ENCODE assay signal across 13 mouse cellular contexts in genomic region chr4:24714367-24714766, GRCm38 (mm10).
DNase-seq lines count a peak whose midpoint lies in the region; ATAC-seq and TF ChIP-seq lines count a peak whose summit lies in the region.
"Had no signal": no experiment of that assay in that cellular context is flagged by ENCODE, and none has a peak within 500 bp of the region (broad histone marks: within the 10 kb centered on the region; RNA-seq: fewer than 3 reads in every experiment).

No protein-coding gene starts in this region.

- no peak for ATAC-seq in embryonic facial prominence, embryonic 11.5 days (replicated peaks; ENCODE audit: insufficient number of reproducible peaks, low FRiP score, low TSS enrichment, low read depth)
- ATAC-seq in kidney, postnatal 0 days (replicated peaks; ENCODE audit: low FRiP score, low read depth): no peak
- peak; percentile 74 for ATAC-seq in midbrain, embryonic 15.5 days (replicated peaks)
- ATAC-seq: intestine, embryonic 15.5 days had no signal

- no peaks in the 10 kb centered on the region for H3K27me3 ChIP-seq in embryonic facial prominence, embryonic 11.5 days (ENCODE audit: control insufficient read depth, insufficient read depth, low read length)
- H3K27me3 ChIP-seq in embryonic facial prominence, embryonic 10.5 days (replicated peaks; ENCODE audit: low read depth, poor library complexity, severe bottlenecking): no peaks in the 10 kb centered on the region
- no peaks in the 10 kb centered on the region for H3K27me3 ChIP-seq in kidney, postnatal 0 days (ENCODE audit: insufficient read depth, low read length)
- no peaks in the 10 kb centered on the region for H3K27me3 ChIP-seq in CH12.LX (replicated peaks)
- no peaks in the 10 kb centered on the region for H3K27me3 ChIP-seq in midbrain, embryonic 15.5 days (replicated peaks)
- H3K27me3 ChIP-seq: heart, embryonic 13.5 days; intestine, embryonic 15.5 days; liver, embryonic 13.5 days had no signal

- no peaks in the 10 kb centered on the region for H3K4me1 ChIP-seq in embryonic facial prominence, embryonic 11.5 days (ENCODE audit: control insufficient read depth, insufficient read depth, low read length)
- no peaks in the 10 kb centered on the region for H3K4me1 ChIP-seq in embryonic facial prominence, embryonic 10.5 days
- no peaks in the 10 kb centered on the region for H3K4me1 ChIP-seq in kidney, postnatal 0 days (replicated peaks; ENCODE audit: insufficient read depth, low read length)
- H3K4me1 ChIP-seq in CH12.LX (ENCODE audit: control insufficient read depth in 1 of 2, insufficient read depth in 2 of 2): no peaks in the 10 kb centered on the region
- 0 out of 2 replicates have a peak, but pooled peaks cover 5% of the 10 kb centered on the region for H3K4me1 ChIP-seq in midbrain, embryonic 15.5 days
- H3K4me1 ChIP-seq: heart, embryonic 13.5 days; intestine, embryonic 15.5 days; liver, embryonic 13.5 days had no signal

- H3K9me3 ChIP-seq in embryonic facial prominence, embryonic 11.5 days (replicated peaks; ENCODE audit: control insufficient read depth, low read length): no peaks in the 10 kb centered on the region
- no peaks in the 10 kb centered on the region for H3K9me3 ChIP-seq in embryonic facial prominence, embryonic 10.5 days
- H3K9me3 ChIP-seq in kidney, postnatal 0 days (replicated peaks; ENCODE audit: low read length): no peaks in the 10 kb centered on the region
- no peaks in the 10 kb centered on the region for H3K9me3 ChIP-seq in CH12.LX (replicated peaks; ENCODE audit: low read length)
- H3K9me3 ChIP-seq in midbrain, embryonic 15.5 days: no peaks in the 10 kb centered on the region
- H3K9me3 ChIP-seq: heart, embryonic 13.5 days; intestine, embryonic 15.5 days; liver, embryonic 13.5 days had no signal

- in situ Hi-C loops in CH12.LX (cut with MboI; ENCODE audit: low pct_ligation_motif_present, low pct_unique_long_range_greater_than_20kb, low sequenced_read_pairs): no loop called here

- H3K79me2 ChIP-seq in CH12.LX (replicated peaks; ENCODE audit: control insufficient read depth, extremely low read depth, insufficient read depth, poor library complexity, severe bottlenecking): no peaks in the 10 kb centered on the region

- dilution Hi-C loops in CH12.LX (cut with MboI; ENCODE audit: extremely low pct_ligation_motif_present, extremely low pct_unique_long_range_greater_than_20kb, low sequenced_read_pairs): no loop called here

- H3K4me2 ChIP-seq in embryonic facial prominence, embryonic 11.5 days (ENCODE audit: low read depth, low read length): no peak overlapping the region
- no peak overlapping the region for H3K4me2 ChIP-seq in kidney, postnatal 0 days (ENCODE audit: low read length)
- no peak overlapping the region for H3K4me2 ChIP-seq in CH12.LX (ENCODE audit: insufficient read depth, low read depth, poor library complexity, severe bottlenecking)
- H3K4me2 ChIP-seq in midbrain, embryonic 15.5 days: no peak overlapping the region
- H3K4me2 ChIP-seq: heart, embryonic 13.5 days; intestine, embryonic 15.5 days; liver, embryonic 13.5 days had no signal

- peak; percentile 38 for TF ChIP-seq CTCF in kidney, postnatal 0 days (IDR thresholded peaks at IDR 0.05; ENCODE audit: low read depth)
- TF ChIP-seq CTCF in CH12.LX (conservative IDR thresholded peaks at IDR 0.05 in 1 of 2, IDR thresholded peaks at IDR 0.05 in 1 of 2; ENCODE audit: low read depth in 2 of 2, low read length in 2 of 2): peak in 1 of 2 experiments; percentile 62; a peak in 2 of 4 replicates

- no peak overlapping the region for H3K9ac ChIP-seq in embryonic facial prominence, embryonic 11.5 days (replicated peaks; ENCODE audit: low read length)
- no peak overlapping the region for H3K9ac ChIP-seq in kidney, postnatal 0 days (ENCODE audit: low read depth, low read length)
- H3K9ac ChIP-seq in CH12.LX (ENCODE audit: insufficient read depth, low read depth): no peak overlapping the region
- no peak overlapping the region for H3K9ac ChIP-seq in midbrain, embryonic 15.5 days
- H3K9ac ChIP-seq: heart, embryonic 13.5 days; intestine, embryonic 15.5 days; liver, embryonic 13.5 days had no signal

- peak; percentile 64 for TF ChIP-seq RAD21 in CH12.LX (IDR thresholded peaks at IDR 0.05; ENCODE audit: low read depth, low read length)

- TF ChIP-seq POLR2A in CH12.LX (IDR thresholded peaks at IDR 0.05; ENCODE audit: low read depth, low read length): no peak

- TF ChIP-seq EP300 in CH12.LX (IDR thresholded peaks at IDR 0.05; ENCODE audit: low read length): no peak

- peak; percentile 38 for DNase-seq in embryonic facial prominence, embryonic 11.5 days (ENCODE audit: low spot score)
- DNase-seq in embryonic facial prominence, embryonic 10.5 days (ENCODE audit: low spot score): no peak
- no peak for DNase-seq in kidney, postnatal 0 days (ENCODE audit: low spot score)
- DNase-seq in kidney, adult 18-20 months: no peak
- DNase-seq in CH12.LX (ENCODE audit: extremely low read depth): peak; percentile 20
- no peak for DNase-seq in adrenal gland, postnatal 4 days (ENCODE audit: low spot score in 2 of 2)
- no peak for DNase-seq in cerebellum, adult 8-10 months
- DNase-seq: adrenal gland, adult 2 months; gastrocnemius, postnatal 10 days; liver, embryonic 13.5 days had no signal

- H3K27ac ChIP-seq in embryonic facial prominence, embryonic 11.5 days (replicated peaks; ENCODE audit: low read depth, low read length): no peak overlapping the region
- H3K27ac ChIP-seq in embryonic facial prominence, embryonic 10.5 days (replicated peaks): no peak overlapping the region
- H3K27ac ChIP-seq in kidney, postnatal 0 days: no peak overlapping the region
- no peak overlapping the region for H3K27ac ChIP-seq in CH12.LX (ENCODE audit: insufficient read depth, low read depth)
- no peak overlapping the region for H3K27ac ChIP-seq in midbrain, embryonic 15.5 days
- H3K27ac ChIP-seq: heart, embryonic 13.5 days; intestine, embryonic 15.5 days; liver, embryonic 13.5 days had no signal

- no peaks in the 10 kb centered on the region for H3K36me3 ChIP-seq in embryonic facial prominence, embryonic 11.5 days (replicated peaks; ENCODE audit: control insufficient read depth, insufficient read depth, low read depth, low read length)
- no peaks in the 10 kb centered on the region for H3K36me3 ChIP-seq in embryonic facial prominence, embryonic 10.5 days (replicated peaks)
- H3K36me3 ChIP-seq in kidney, postnatal 0 days (ENCODE audit: insufficient read depth, low read length): no peaks in the 10 kb centered on the region
- no peaks in the 10 kb centered on the region for H3K36me3 ChIP-seq in CH12.LX (replicated peaks in 1 of 2; ENCODE audit: control insufficient read depth in 1 of 2, insufficient read depth in 1 of 2, low read length in 1 of 2)
- H3K36me3 ChIP-seq in midbrain, embryonic 15.5 days (replicated peaks): no peaks in the 10 kb centered on the region
- H3K36me3 ChIP-seq: heart, embryonic 13.5 days; intestine, embryonic 15.5 days; liver, embryonic 13.5 days had no signal

- WGBS in embryonic facial prominence, embryonic 11.5 days: 82% methylated on average over 10 of the region's 10 CpGs
- 86% methylated on average over 10 of the region's 10 CpGs for WGBS in embryonic facial prominence, embryonic 10.5 days
- WGBS in kidney, postnatal 0 days: 80% methylated on average over 10 of the region's 10 CpGs
- WGBS in midbrain, embryonic 15.5 days: 63% methylated on average over 10 of the region's 10 CpGs

- H3K4me3 ChIP-seq in embryonic facial prominence, embryonic 11.5 days (ENCODE audit: low read depth, low read length): no peak overlapping the region
- no peak overlapping the region for H3K4me3 ChIP-seq in embryonic facial prominence, embryonic 10.5 days
- H3K4me3 ChIP-seq in kidney, postnatal 0 days (replicated peaks; ENCODE audit: low read depth, low read length): no peak overlapping the region
- H3K4me3 ChIP-seq in CH12.LX (replicated peaks in 1 of 3; ENCODE audit: low read depth in 2 of 3, low read length in 2 of 3, poor library complexity in 1 of 3): no peak overlapping the region
- no peak overlapping the region for H3K4me3 ChIP-seq in midbrain, embryonic 15.5 days
- H3K4me3 ChIP-seq: heart, embryonic 13.5 days; intestine, embryonic 15.5 days; liver, embryonic 13.5 days had no signal

TF ChIP-seq in CH12.LX, 34 proteins besides CTCF, POLR2A, EP300 and RAD21:
- TF ChIP-seq MAFK (IDR thresholded peaks at IDR 0.05; ENCODE audit: insufficient replicate concordance, low read length) (no peak), POLR2AphosphoS2 (IDR thresholded peaks at IDR 0.05; ENCODE audit: low read depth, low read length) (no peak), NELFE (IDR thresholded peaks at IDR 0.05; ENCODE audit: low read depth, low read length) (no peak), UBTF (IDR thresholded peaks at IDR 0.05; ENCODE audit: low read depth, low read length) (no peak), ZC3H11A (IDR thresholded peaks at IDR 0.05; ENCODE audit: low read depth, low read length) (no peak), SMC3 (IDR thresholded peaks at IDR 0.05; ENCODE audit: low read depth, low read length) (peak; percentile 56), CHD2 (IDR thresholded peaks at IDR 0.05; ENCODE audit: low read length) (no peak)

Comparison
In these comparisons a context has a peak if more than half of its experiments do, and no peak if none do; other contexts are left out.
1. DNase-seq: peak in embryonic facial prominence, embryonic 11.5 days (single experiment) and CH12.LX (single experiment); none in embryonic facial prominence, embryonic 10.5 days (single experiment), kidney, postnatal 0 days (single experiment), kidney, adult 18-20 months (single experiment), adrenal gland, postnatal 4 days (0 of 2) and cerebellum, adult 8-10 months (single experiment).